Mouse (Mus musculus): Measurements from ENCODE around the gene Atg4c. TPM values are rescaled to one million over a fixed set of nuclear protein-coding genes. Genes with fewer than 3 reads are reported as not detected.

The Atg4c gene
- polyA plus RNA-seq, 1 experiment from 2014 or later, result 21.3 TPM

GRCm38 (mm10) chr4:99304793-99305192 lies 111.1 kb downstream of the Atg4c start:
- no peak overlapping the region for H3K4me2 ChIP-seq (ENCODE audit: low read length)
- H3K9me3 ChIP-seq (replicated peaks; ENCODE audit: control insufficient read depth, low read length, poor library complexity, severe bottlenecking), result peaks cover 12% of the 10 kb centered on the region
- no peaks in the 10 kb centered on the region for H3K36me3 ChIP-seq (ENCODE audit: control insufficient read depth, insufficient read depth, low read length)
- H3K27me3 ChIP-seq (ENCODE audit: control insufficient read depth, insufficient read depth, low read depth, low read length), result no peaks in the 10 kb centered on the region
- H3K9ac ChIP-seq (ENCODE audit: low read depth, low read length), result no peak overlapping the region
- no peak overlapping the region for H3K27ac ChIP-seq (ENCODE audit: low read length)
- 89% methylated on average over 13 of the region's 13 CpGs for WGBS
- H3K4me1 ChIP-seq (ENCODE audit: control insufficient read depth, insufficient read depth, low read length), result no peaks in the 10 kb centered on the region
- no peak for ATAC-seq
- H3K4me3 ChIP-seq (ENCODE audit: low read depth, low read length), result no peak overlapping the region

Other genes starting within 250 kb of the Atg4c start
- gene Angptl3, start 163.0 kb upstream of the Atg4c start, polyA plus RNA-seq (2015; fragmentation: Nextera tagmentation; extraction: Ambion mirVana), result 1.2 and 1.6 TPM in 2 replicates
- 64.4 and 74.4 TPM in 2 replicates for gene Dock7, start 73.0 kb upstream of the Atg4c start, polyA plus RNA-seq (2015; fragmentation: Nextera tagmentation; extraction: Ambion mirVana)
- 0.44 and 0.46 TPM in 2 replicates for gene Gm12689, start 102.0 kb downstream of the Atg4c start, polyA plus RNA-seq (2015; fragmentation: Nextera tagmentation; extraction: Ambion mirVana)

All from midbrain, embryonic 16.5 days (tissue).